Mouse (Mus musculus): Measurements from ENCODE around the gene Rps5. TPM values are rescaled to one million over a fixed set of nuclear protein-coding genes. Genes with fewer than 3 reads are reported as not detected.
A peak's percentile ranks its signal among the peaks of the same experiment; 100 is the strongest.
"Not testable (repeated sequence)": the region's sequence is repeated elsewhere in the genome, so short reads cannot be mapped to it uniquely, and the experiment has no call there.

Gene Rps5
- 773 and 998 TPM in 2 replicates for total RNA-seq (2014; rRNA removed)
- polyA plus RNA-seq (2012; rRNA removed), result 789 and 798 TPM in 2 replicates

- Histone ChIP-seq H3K36me3 (ENCODE audit: control insufficient read depth, insufficient read depth, low read length) (peaks cover 31% of the 10 kb centered on the region), H3K27me3 (ENCODE audit: control insufficient read depth, insufficient read depth, low read length) (no peaks in the 10 kb centered on the region), H3K27ac (replicated peaks; ENCODE audit: insufficient read depth, low read depth, low read length) (peak within 1 kb of the TSS; percentile 86), H3K9ac (ENCODE audit: low read depth, low read length) (peak within 1 kb of the TSS; percentile 85), H3K4me1 (ENCODE audit: control insufficient read depth, insufficient read depth, low read length) (peaks cover 11% of the 10 kb centered on the region), H3K4me3 (ENCODE audit: insufficient read depth, low read depth, low read length) (peak within 1 kb of the TSS; percentile 90), H3K79me2 (ENCODE audit: control insufficient read depth, insufficient read depth, low read length) (peaks cover 5% of the 10 kb centered on the region; the same call in 1 of the 2 replicates)
- peak; percentile 69 for TF ChIP-seq CTCF (IDR thresholded peaks at IDR 0.05; ENCODE audit: low read depth, low read length)
- TF ChIP-seq POLR2A (IDR thresholded peaks at IDR 0.05; ENCODE audit: extremely low read depth, insufficient read depth, low read length), result peak; percentile 72
- peak; percentile 96 for DNase-seq (ENCODE audit: extremely low read depth, low read depth, low spot score)
- under 1% methylated on average over 55 of the region's 55 CpGs for WGBS
Observed at GRCm38 (mm10) chr7:12921705-12922465, at the start of gene Rps5. Rps5 (plus strand) TSS chr7:12922290.

GRCm38 (mm10) chr7:12874301-12874700 lies 47.8 kb upstream of the Rps5 start:
- 9% methylated on average over 3 of the region's 3 CpGs for WGBS
- Histone ChIP-seq H3K9ac (ENCODE audit: low read depth, low read length) (no peak overlapping the region), H3K27ac (replicated peaks; ENCODE audit: insufficient read depth, low read depth, low read length) (no peak overlapping the region), H3K79me2 (ENCODE audit: control insufficient read depth, insufficient read depth, low read length) (no peaks in the 10 kb centered on the region), H3K4me3 (ENCODE audit: insufficient read depth, low read depth, low read length) (no peak overlapping the region), H3K36me3 (ENCODE audit: control insufficient read depth, insufficient read depth, low read length) (no peaks in the 10 kb centered on the region), H3K27me3 (ENCODE audit: control insufficient read depth, insufficient read depth, low read length) (no peaks in the 10 kb centered on the region), H3K4me1 (ENCODE audit: control insufficient read depth, insufficient read depth, low read length) (no peaks in the 10 kb centered on the region)
- TF ChIP-seq POLR2A (IDR thresholded peaks at IDR 0.05; ENCODE audit: extremely low read depth, insufficient read depth, low read length), result no peak
- TF ChIP-seq CTCF (IDR thresholded peaks at IDR 0.05; ENCODE audit: low read depth, low read length), result no peak
- DNase-seq (ENCODE audit: extremely low read depth, low read depth, low spot score), result peak; percentile 58

GRCm38 (mm10) chr7:12880036-12880435 lies 42.1 kb upstream of the Rps5 start:
- DNase-seq (ENCODE audit: extremely low read depth, low read depth, low spot score), result no peak
- H3K79me2 ChIP-seq (ENCODE audit: control insufficient read depth, insufficient read depth, low read length), result no peaks in the 10 kb centered on the region
- no peak for TF ChIP-seq CTCF (IDR thresholded peaks at IDR 0.05; ENCODE audit: low read depth, low read length)
- TF ChIP-seq POLR2A (IDR thresholded peaks at IDR 0.05; ENCODE audit: extremely low read depth, insufficient read depth, low read length), result no peak

GRCm38 (mm10) chr7:12880497-12880896 lies 41.6 kb upstream of the Rps5 start:
- not testable (repeated sequence) for DNase-seq (ENCODE audit: extremely low read depth, low read depth, low spot score); H3K9ac ChIP-seq (ENCODE audit: low read depth, low read length); H3K36me3 ChIP-seq (ENCODE audit: control insufficient read depth, insufficient read depth, low read length); H3K4me1 ChIP-seq (ENCODE audit: control insufficient read depth, insufficient read depth, low read length); H3K27me3 ChIP-seq (ENCODE audit: control insufficient read depth, insufficient read depth, low read length); H3K27ac ChIP-seq (replicated peaks; ENCODE audit: insufficient read depth, low read depth, low read length); H3K79me2 ChIP-seq (ENCODE audit: control insufficient read depth, insufficient read depth, low read length)
- H3K4me3 ChIP-seq (ENCODE audit: insufficient read depth, low read depth, low read length), result peak overlapping the region; percentile 35; the same call in 1 of the 2 replicates
- 41% methylated on average over 8 of the region's 8 CpGs for WGBS

More at GRCm38 (mm10) chr7:12880036-12880435, 42.1 kb upstream of the Rps5 start:
- H3K27me3 ChIP-seq (ENCODE audit: control insufficient read depth, insufficient read depth, low read length), result no peaks in the 10 kb centered on the region
- no peak overlapping the region for H3K27ac ChIP-seq (replicated peaks; ENCODE audit: insufficient read depth, low read depth, low read length)
- H3K36me3 ChIP-seq (ENCODE audit: control insufficient read depth, insufficient read depth, low read length), result peaks cover under 1% of the 10 kb centered on the region; the same call in 1 of the 2 replicates
- H3K4me1 ChIP-seq (ENCODE audit: control insufficient read depth, insufficient read depth, low read length), result peaks cover 4% of the 10 kb centered on the region
- H3K4me3 ChIP-seq (ENCODE audit: insufficient read depth, low read depth, low read length), result no peak overlapping the region
- no peak overlapping the region for H3K9ac ChIP-seq (ENCODE audit: low read depth, low read length)

GRCm38 (mm10) chr7:12880911-12881660 lies 41.0 kb upstream of the Rps5 start, which contains the start of gene Zfp128:
Zfp128 (plus strand) TSS chr7:12881177.
- Histone ChIP-seq H3K27ac (replicated peaks; ENCODE audit: insufficient read depth, low read depth, low read length) (peak within 1 kb of the TSS; percentile 22), H3K36me3 (ENCODE audit: control insufficient read depth, insufficient read depth, low read length) (peaks cover 8% of the 10 kb centered on the region; the same call in 1 of the 2 replicates), H3K4me3 (ENCODE audit: insufficient read depth, low read depth, low read length) (peak within 1 kb of the TSS; percentile 67), H3K9ac (ENCODE audit: low read depth, low read length) (peak within 1 kb of the TSS; percentile 72), H3K79me2 (ENCODE audit: control insufficient read depth, insufficient read depth, low read length) (no peaks in the 10 kb centered on the region), H3K27me3 (ENCODE audit: control insufficient read depth, insufficient read depth, low read length) (no peaks in the 10 kb centered on the region), H3K4me1 (ENCODE audit: control insufficient read depth, insufficient read depth, low read length) (peaks cover 4% of the 10 kb centered on the region)
- WGBS, result under 1% methylated on average over 35 of the region's 35 CpGs
- no peak for TF ChIP-seq POLR2A (IDR thresholded peaks at IDR 0.05; ENCODE audit: extremely low read depth, insufficient read depth, low read length)
- TF ChIP-seq CTCF (IDR thresholded peaks at IDR 0.05; ENCODE audit: low read depth, low read length), result peak; percentile 7; the same call in 1 of the 2 replicates
- DNase-seq (ENCODE audit: extremely low read depth, low read depth, low spot score), result peak; percentile 96
